Mouse (Mus musculus) kidney, embryonic 14.5 days (tissue): Measurements from ENCODE around the gene Zfp652. TPM values are rescaled to one million over a fixed set of nuclear protein-coding genes. Genes with fewer than 3 reads are reported as not detected.

Source experiments
- ATAC-seq: fragments of 200-750 bp; cut with Nextera tagmentation; 2 replicates; pipeline ENCODE4 v1.8.0; 2017; ENCODE audit warnings: moderate number of reproducible peaks, mild to moderate bottlenecking, moderate TSS enrichment, moderate library complexity; ENCODE audit not compliant: low FRiP score, low TSS enrichment
- H3K27ac ChIP-seq: fragments of 300-500 bp; sonication (generic); 2 replicates; pipeline ENCODE4 v1.5.1; 2014; ENCODE audit warnings: low read depth, mild to moderate bottlenecking, low read length, moderate library complexity, mixed read lengths
- H3K27me3 ChIP-seq: fragments of 300-500 bp; sonication (generic); 2 replicates; pipeline ENCODE4 v1.6.1; 2014; ENCODE audit warnings: mild to moderate bottlenecking, low read length; ENCODE audit not compliant: control insufficient read depth, insufficient read depth
- H3K36me3 ChIP-seq: fragments of 300-500 bp; sonication (generic); 2 replicates; pipeline ENCODE4 v1.6.1; 2014; ENCODE audit warnings: low read length, mixed read lengths; ENCODE audit not compliant: control insufficient read depth, insufficient read depth
- H3K4me1 ChIP-seq: fragments of 300-500 bp; sonication (generic); 2 replicates; pipeline ENCODE4 v1.6.1; 2014; ENCODE audit warnings: low read length, mixed read lengths; ENCODE audit not compliant: control insufficient read depth, insufficient read depth
- H3K4me2 ChIP-seq: fragments of 300-500 bp; sonication (generic); replicated peaks from 2 replicates; pipeline ENCODE4 v1.6.1; 2014; ENCODE audit warnings: low read depth, mild to moderate bottlenecking, low read length
- H3K4me3 ChIP-seq: fragments of 300-500 bp; sonication (generic); 2 replicates; pipeline ENCODE4 v1.5.1; 2014; ENCODE audit warnings: mild to moderate bottlenecking, low read length
- H3K9ac ChIP-seq: fragments of 300-500 bp; sonication (generic); 2 replicates; pipeline ENCODE4 v1.6.1; 2014; ENCODE audit warnings: low read depth, mild to moderate bottlenecking, low read length, moderate library complexity
- H3K9me3 ChIP-seq: fragments of 300-500 bp; sonication (generic); 2 replicates; pipeline ENCODE4 v1.6.1; 2016; ENCODE audit warnings: low read length; ENCODE audit not compliant: control insufficient read depth
- WGBS: fragments of 180-500 bp; shearing (Covaris S2); extraction: QIAGEN DNeasy Blood & Tissue Kit; methylation state at CpG from one replicate; pipeline ENCODE4 v1.1.7; 2014; 5-methylcytosine and 5-hydroxymethylcytosine counted together
- polyA plus RNA-seq: library from polyadenylated mRNA; unstranded; fragments of >200 nt; fragmentation: Nextera tagmentation; extraction: Ambion mirVana; gene quantifications from 2 replicates; pipeline ENCODE4 v1.2.1, GENCODE M21; 2014

The Zfp652 gene
- polyA plus RNA-seq, 1 experiment from 2014 or later: 13.5 TPM

- 95% methylated on average over 3 of the region's 3 CpGs for WGBS
Observed at GRCm38 (mm10) chr11:95719356-95719755, 6.9 kb downstream of the Zfp652 start.

DNA sequence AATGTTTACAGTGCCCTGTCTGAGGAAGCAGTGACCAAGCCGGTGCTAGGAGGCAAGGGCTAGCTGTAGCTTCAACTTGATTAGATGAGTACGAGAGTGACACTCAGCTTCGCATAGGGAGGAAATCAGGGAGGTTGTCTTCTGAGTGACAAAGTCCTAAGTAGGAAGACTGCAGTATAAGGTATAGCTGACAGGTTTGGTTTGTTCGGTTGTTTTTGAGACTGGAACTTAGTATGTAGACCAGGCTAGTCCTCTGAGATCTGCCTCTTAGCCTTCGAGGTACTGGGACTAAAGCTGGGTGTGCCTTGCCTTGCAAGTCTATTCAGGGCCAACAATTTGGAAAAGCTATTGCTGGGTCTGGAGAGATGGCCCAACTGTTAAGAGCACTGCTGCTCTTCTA is 10.8 kb downstream of the Zfp652 start, which contains the start of gene B130006D01Rik:
B130006D01Rik (plus strand) TSS at position 301 of the 400 bp plus-strand sequence.
- no peak for ATAC-seq
- no peak within 1 kb of the TSS for H3K4me3 ChIP-seq
- 92% methylated on average over 5 of the region's 5 CpGs for WGBS
- no peak within 1 kb of the TSS for H3K4me2 ChIP-seq
- H3K27ac ChIP-seq: no peak within 1 kb of the TSS
- H3K36me3 ChIP-seq: no peaks in the 10 kb centered on the region
- no peaks in the 10 kb centered on the region for H3K4me1 ChIP-seq
- H3K9ac ChIP-seq: no peak within 1 kb of the TSS
- H3K27me3 ChIP-seq: no peaks in the 10 kb centered on the region
- no peaks in the 10 kb centered on the region for H3K9me3 ChIP-seq

More at GRCm38 (mm10) chr11:95719356-95719755, 6.9 kb downstream of the Zfp652 start:
- no peaks in the 10 kb centered on the region for H3K36me3 ChIP-seq
- H3K9ac ChIP-seq: no peak overlapping the region
- no peaks in the 10 kb centered on the region for H3K9me3 ChIP-seq
- ATAC-seq: no peak
- H3K27ac ChIP-seq: no peak overlapping the region
- peaks cover 13% of the 10 kb centered on the region for H3K4me1 ChIP-seq
- no peak overlapping the region for H3K4me3 ChIP-seq
- no peak overlapping the region for H3K4me2 ChIP-seq
- no peaks in the 10 kb centered on the region for H3K27me3 ChIP-seq

- H3K4me2 ChIP-seq: no peak overlapping the region
- H3K36me3 ChIP-seq: no peaks in the 10 kb centered on the region
- H3K9me3 ChIP-seq: no peaks in the 10 kb centered on the region
- H3K9ac ChIP-seq: no peak overlapping the region
- 93% methylated on average over 4 of the region's 4 CpGs for WGBS
- no peak overlapping the region for H3K4me3 ChIP-seq
- H3K4me1 ChIP-seq: no peaks in the 10 kb centered on the region
- no peak for ATAC-seq
- no peaks in the 10 kb centered on the region for H3K27me3 ChIP-seq
- H3K27ac ChIP-seq: no peak overlapping the region
Observed at GRCm38 (mm10) chr11:95724466-95724865, 12.0 kb downstream of the Zfp652 start.

GRCm38 (mm10) chr11:95726156-95726555 is 13.7 kb downstream of the Zfp652 start:
- WGBS: 77% methylated on average over 4 of the region's 4 CpGs
- Histone ChIP-seq H3K4me1 (no peaks in the 10 kb centered on the region), H3K9ac (no peak overlapping the region), H3K4me3 (no peak overlapping the region), H3K4me2 (no peak overlapping the region), H3K9me3 (no peaks in the 10 kb centered on the region), H3K36me3 (no peaks in the 10 kb centered on the region), H3K27me3 (no peaks in the 10 kb centered on the region), H3K27ac (no peak overlapping the region)
- no peak for ATAC-seq

DNA sequence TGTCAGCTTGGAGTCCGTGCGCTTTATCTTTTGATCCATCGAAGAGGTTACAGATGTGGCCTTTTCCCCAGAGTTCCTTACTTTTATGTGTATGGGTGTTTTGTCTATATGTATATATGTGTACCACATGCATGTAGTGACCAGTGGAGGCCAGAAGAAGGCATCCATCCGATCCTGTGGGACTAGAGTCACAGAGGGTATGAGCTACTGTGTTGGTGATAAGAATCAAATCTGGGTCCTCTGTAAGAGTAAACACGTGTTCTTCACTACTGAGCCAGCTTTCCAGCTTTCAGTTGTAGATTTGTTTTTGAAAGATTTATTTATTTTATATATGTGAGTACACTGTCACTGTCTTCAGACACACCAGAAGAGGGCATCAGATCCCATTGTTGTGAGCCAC is 15.5 kb downstream of the Zfp652 start:
- no peak overlapping the region for H3K9ac ChIP-seq
- no peaks in the 10 kb centered on the region for H3K9me3 ChIP-seq
- no peak for ATAC-seq
- H3K27ac ChIP-seq: no peak overlapping the region
- no peaks in the 10 kb centered on the region for H3K27me3 ChIP-seq
- no peaks in the 10 kb centered on the region for H3K36me3 ChIP-seq
- no peak overlapping the region for H3K4me3 ChIP-seq
- 87% methylated on average over 5 of the region's 5 CpGs for WGBS
- H3K4me2 ChIP-seq: no peak overlapping the region
- H3K4me1 ChIP-seq: no peaks in the 10 kb centered on the region

DNA sequence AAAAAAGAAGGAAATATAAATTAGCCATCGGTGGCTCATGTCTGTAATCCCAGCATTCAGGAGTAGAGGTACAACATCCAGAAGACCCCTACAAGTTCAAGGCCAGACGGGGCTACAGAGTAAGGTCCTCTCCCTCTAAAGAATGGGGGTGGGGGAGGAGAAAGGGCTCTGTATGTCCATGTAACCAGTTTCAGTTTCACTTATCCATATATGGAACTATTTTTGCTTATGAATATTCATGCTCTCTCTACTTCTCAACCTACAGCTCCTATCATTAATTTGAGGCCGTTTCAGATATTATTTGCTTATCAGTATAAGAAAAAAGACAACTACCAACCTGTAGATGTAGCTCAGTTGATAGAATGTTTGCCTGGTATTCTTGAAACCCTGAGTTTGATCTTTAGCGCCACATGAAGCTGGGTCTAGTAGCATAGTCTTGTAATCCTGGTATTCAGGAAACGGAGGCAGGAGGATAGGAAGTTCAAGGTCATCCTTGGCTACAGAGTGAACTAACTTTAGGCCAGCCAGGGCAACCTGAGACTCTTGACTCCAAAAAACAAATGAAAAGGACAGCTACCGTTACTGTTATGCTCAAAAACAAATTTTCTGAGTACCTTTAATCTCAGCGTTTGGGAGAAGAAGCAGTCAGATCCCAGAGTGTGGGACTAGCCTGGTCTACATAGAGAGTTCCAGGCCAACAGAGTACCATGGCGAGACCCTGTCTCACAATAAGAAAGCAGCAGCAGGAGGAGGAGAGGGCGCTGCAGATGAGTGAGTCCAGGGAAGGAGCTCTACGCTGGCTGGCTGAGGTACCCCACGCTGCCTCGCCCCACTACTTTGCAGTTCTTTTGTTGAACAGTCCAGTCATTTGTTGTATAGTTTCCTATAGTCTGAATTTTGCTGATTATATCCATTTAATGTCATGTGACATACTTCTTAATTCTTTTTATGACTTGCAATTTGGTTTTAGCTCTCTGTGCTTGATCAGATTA is 16.7 kb downstream of the Zfp652 start:
- no peak overlapping the region for H3K4me3 ChIP-seq
- H3K4me1 ChIP-seq: no peaks in the 10 kb centered on the region
- H3K4me2 ChIP-seq: no peak overlapping the region
- ATAC-seq: no peak
- H3K9me3 ChIP-seq: no peaks in the 10 kb centered on the region
- 83% methylated on average over 12 of the region's 12 CpGs for WGBS
- no peaks in the 10 kb centered on the region for H3K36me3 ChIP-seq
- H3K27ac ChIP-seq: no peak overlapping the region
- H3K9ac ChIP-seq: no peak overlapping the region
- H3K27me3 ChIP-seq: no peaks in the 10 kb centered on the region

DNA sequence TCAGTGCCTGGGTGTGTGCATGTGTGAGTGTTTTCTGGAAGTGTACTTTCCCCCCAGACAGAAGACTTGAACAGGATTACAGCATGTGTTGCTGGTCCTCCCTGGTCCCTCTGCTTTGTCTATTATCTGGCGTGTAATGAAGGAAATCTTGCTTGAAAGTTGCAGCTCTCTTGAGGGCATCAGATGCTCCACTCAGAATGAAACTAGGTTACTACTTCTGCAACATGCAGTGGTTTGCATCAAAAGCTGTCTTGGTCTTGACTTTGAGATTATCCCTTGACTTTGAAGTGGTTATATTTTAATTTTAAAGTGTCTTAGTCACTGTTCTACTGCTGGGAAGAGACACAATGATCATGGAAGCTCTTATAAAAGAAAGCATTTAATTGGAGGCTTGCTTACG is 22.0 kb downstream of the Zfp652 start:
- no peaks in the 10 kb centered on the region for H3K36me3 ChIP-seq
- no peak overlapping the region for H3K4me2 ChIP-seq
- H3K4me1 ChIP-seq: no peaks in the 10 kb centered on the region
- no peak for ATAC-seq
- WGBS: 93% methylated on average over 2 of the region's 2 CpGs
- H3K9me3 ChIP-seq: no peaks in the 10 kb centered on the region; the same call in 1 of the 2 replicates
- H3K27me3 ChIP-seq: no peaks in the 10 kb centered on the region
- no peak overlapping the region for H3K4me3 ChIP-seq
- no peak overlapping the region for H3K9ac ChIP-seq
- H3K27ac ChIP-seq: no peak overlapping the region

DNA sequence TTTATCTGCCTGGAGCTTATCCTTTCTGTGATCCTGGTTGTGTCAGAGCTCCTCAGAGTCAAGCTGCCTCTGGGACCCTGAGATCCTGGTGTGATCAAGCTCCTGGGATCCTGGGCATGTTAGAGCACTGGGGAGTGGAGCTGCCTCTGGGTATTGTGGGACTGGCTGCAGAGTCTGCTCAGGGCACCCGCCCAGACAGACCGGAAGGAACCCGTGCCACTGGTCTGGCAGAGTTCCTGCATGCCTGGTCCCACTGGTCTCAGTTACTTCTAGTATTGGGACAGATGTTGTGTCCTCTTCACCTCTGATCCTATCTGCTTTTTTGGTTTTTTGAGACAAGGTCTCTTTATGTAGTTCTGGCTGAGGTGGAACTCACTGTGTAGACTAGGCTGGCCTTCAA is 25.3 kb downstream of the Zfp652 start:
- H3K27ac ChIP-seq: no peak overlapping the region
- no peak for ATAC-seq
- no peak overlapping the region for H3K4me3 ChIP-seq
- 94% methylated on average over 3 of the region's 3 CpGs for WGBS
- no peaks in the 10 kb centered on the region for H3K36me3 ChIP-seq
- H3K9ac ChIP-seq: no peak overlapping the region
- H3K4me1 ChIP-seq: no peaks in the 10 kb centered on the region
- H3K9me3 ChIP-seq: no peaks in the 10 kb centered on the region; the same call in 1 of the 2 replicates
- H3K4me2 ChIP-seq: no peak overlapping the region
- H3K27me3 ChIP-seq: no peaks in the 10 kb centered on the region

DNA sequence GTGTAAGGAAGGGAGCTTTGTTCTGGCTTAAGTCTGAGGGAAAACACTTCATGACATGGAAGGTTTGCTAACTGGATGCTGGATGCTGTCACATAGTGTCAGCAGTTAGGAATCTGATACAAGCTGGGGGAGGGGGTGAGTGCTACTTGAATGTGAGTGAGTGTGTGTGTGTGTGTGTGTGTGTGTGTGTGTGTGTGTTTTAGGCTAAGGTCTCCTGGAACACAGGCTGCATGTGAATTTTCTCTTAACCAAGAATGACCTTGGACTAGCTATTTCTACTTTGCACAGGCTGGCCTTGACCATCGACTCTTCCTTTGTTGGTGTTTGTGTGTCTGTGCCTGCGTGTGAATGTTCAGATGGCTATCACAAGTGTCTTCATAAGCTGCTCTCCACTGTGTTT is 32.0 kb downstream of the Zfp652 start:
- Histone ChIP-seq H3K4me2 (no peak overlapping the region), H3K4me1 (no peaks in the 10 kb centered on the region), H3K9me3 (no peaks in the 10 kb centered on the region), H3K4me3 (no peak overlapping the region), H3K36me3 (peaks cover 7% of the 10 kb centered on the region), H3K9ac (no peak overlapping the region), H3K27me3 (no peaks in the 10 kb centered on the region), H3K27ac (no peak overlapping the region)
- no peak for ATAC-seq
- 95% methylated on average over 2 of the region's 2 CpGs for WGBS
